Mouse (Mus musculus): ENCODE measurements around the gene Satb2.
A peak's percentile ranks its signal among the peaks of the same experiment; 100 is the strongest.
"Not testable (repeated sequence)": the region's sequence is repeated elsewhere in the genome, so short reads cannot be mapped to it uniquely, and the experiment has no call there.

Gene Satb2

DNA sequence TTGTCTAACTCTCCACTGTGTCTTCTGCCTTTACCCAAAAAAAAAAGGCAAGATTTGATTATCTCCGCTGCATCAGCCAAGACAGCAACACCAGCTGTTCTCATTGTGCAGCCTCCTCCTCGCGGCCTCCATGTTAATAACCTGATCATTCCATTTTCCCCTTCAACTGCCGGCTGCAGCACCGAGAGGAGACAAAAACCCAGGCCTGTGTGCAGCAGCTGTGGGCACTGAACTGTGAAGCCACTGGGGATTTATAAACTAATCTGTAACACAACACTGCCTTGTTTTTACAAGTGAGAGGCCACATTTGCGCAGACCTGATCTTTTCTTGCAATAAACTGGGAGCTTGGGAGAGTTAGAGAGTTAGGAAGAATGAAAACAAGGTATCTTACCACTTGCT lies 145.1 kb downstream of the Satb2 start:
- no peak for DNase-seq (ENCODE audit: low spot score)

DNA sequence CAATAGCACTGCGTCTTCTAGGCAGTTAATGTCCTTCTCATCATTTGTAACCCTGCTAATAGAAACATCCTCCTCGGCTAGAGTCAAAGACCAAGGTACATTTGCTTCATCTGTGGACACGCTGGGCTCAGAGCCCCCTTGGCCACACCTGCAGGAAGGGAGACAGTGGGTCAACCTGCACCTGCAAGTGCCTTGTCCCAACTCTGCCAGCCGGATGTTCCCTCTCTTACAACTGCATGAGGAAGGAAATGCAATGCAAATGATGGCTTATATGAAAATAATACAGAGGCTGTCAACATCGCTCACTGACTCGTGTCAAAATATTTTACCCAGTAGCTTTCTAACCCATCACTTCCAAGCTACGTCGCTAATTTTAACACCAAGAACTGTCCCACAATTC lies 145.7 kb downstream of the Satb2 start:
- no peak for DNase-seq (ENCODE audit: low spot score)

DNA sequence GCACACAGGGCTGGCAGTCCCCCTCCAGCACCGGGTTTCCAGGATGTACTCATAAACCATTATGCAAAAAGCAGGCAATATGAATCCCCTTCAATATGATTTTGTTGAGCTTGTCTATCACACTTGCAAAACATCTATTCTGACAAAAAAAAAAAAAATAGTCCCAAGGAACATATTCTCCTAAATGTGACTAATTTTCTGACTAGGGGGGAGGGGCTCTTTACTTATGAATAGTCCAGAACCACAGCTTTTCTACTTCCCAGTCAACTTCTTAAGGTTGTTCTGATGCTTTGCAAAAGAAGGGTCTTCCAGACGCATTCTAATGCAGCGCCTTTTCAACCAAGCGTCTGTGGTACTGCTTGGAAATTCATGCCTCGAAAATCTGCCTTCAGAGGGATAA lies 155.7 kb downstream of the Satb2 start:
- DNase-seq (ENCODE audit: low spot score), result no peak

- peak; percentile 6 for DNase-seq (ENCODE audit: low spot score)
Measured at GRCm38 (mm10) chr1:56822025-56822424, 156.4 kb downstream of the Satb2 start.

GRCm38 (mm10) chr1:56813506-56813905 lies 164.9 kb downstream of the Satb2 start:
- DNase-seq (ENCODE audit: low spot score), result no peak

DNA sequence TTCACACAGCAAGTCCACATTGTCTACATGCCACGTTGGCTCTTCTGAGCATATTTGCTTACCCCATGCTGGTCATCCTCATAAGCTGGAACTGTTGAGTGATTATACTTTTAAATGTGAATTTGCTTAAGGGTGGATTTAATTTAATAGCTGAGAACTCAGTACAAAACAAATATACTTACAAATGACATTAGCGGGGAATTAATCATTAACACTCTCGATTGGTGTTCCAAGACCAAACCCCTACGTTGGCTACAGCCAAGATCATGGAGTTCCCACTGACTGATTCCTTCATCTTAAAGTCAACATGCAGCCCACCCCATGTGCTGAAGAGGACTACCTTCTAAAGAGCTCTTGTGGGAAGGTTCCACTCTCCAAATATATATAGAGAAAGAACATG lies 165.5 kb downstream of the Satb2 start:
- peak; percentile 7 for DNase-seq (ENCODE audit: low spot score)

DNA sequence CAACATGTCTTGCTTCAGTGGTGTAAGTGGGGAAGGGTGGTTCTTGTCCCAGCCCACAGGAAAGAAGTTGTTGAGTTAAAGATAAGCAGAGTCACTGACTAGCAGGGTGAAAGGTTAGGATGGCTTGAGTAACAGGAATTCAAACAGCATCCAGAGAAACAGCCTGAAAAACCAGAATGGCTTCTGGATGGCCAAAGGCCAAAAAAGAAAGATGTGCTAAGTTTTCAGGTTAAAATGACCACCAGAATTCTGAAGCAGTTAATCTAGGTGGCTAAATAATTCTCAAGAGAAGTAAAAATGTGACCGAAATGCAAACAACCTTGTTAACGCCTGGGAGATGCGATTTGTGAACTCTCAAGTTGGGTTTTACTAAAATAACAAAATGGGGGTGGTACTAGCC lies 167.0 kb downstream of the Satb2 start:
- DNase-seq (ENCODE audit: low spot score), result peak; percentile 61

- DNase-seq (ENCODE audit: low spot score), result no peak
Measured at GRCm38 (mm10) chr1:56806006-56806405, 172.4 kb downstream of the Satb2 start.

DNA sequence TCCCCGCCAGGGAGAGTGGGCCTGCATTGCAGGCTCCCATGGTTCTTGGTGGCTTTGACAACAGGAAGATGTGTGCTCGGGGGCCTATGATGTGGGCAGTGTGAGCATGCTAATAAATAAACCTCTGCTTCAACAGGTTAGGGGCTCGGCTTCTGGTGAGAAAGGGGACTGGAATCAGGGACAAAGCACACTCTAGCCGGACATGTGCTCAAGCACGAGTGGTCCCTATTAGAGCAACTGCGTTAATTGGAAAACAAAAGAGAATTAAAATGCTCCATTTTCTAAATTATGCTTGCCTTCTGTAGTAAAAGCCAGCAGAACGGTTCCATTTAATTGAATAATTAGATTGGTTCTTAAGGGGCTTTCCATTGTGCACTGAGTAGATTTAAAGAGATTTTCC lies 177.8 kb downstream of the Satb2 start:
- DNase-seq (ENCODE audit: low spot score), result no peak

GRCm38 (mm10) chr1:56795016-56795608 lies 183.3 kb downstream of the Satb2 start:
- no peak for DNase-seq (ENCODE audit: low spot score)

DNA sequence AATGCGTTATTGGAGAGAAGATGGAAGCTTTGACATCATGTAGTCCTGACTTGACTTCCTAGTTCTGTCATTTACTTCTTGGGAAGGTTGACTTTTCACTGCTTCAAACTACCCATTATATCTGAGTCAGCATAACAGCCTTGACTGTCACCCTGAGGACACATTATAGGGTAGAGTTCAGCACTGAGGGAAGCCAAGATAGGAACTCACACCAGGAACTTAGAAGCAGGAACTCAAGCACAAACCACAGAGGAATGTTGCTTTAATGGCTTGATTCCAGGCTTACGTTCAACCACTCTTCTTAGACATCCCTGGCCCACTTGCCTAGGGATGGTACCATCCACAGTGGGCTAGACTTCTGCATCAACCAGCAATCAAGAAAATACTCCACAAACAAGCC lies 188.8 kb downstream of the Satb2 start:
- DNase-seq (ENCODE audit: low spot score), result no peak

GRCm38 (mm10) chr1:56782139-56782538 lies 196.3 kb downstream of the Satb2 start:
- not testable (repeated sequence) for DNase-seq (ENCODE audit: low spot score)

- DNase-seq (ENCODE audit: low spot score), result no peak
Measured at GRCm38 (mm10) chr1:56764205-56764604, 214.2 kb downstream of the Satb2 start.

DNA sequence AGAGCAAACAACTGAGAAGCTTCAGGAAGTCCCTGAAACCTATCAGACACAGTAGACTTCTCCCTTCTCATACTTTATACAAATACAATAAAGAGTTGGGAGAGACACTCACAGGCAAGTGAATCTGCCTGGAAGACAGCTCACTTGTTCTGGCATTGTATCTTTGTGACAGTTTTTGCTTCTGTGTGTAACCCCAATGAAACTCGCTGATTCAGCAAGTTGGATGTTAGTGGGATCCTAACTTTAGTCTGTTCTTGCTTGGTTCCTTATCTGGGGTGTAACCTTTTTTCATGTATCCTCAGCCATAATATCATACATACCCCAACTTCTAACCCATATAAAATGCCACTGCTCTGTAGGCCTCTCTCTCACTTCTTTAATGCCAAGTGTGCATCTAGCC lies 216.9 kb downstream of the Satb2 start:
- no peak for DNase-seq (ENCODE audit: low spot score)

- DNase-seq (ENCODE audit: low spot score), result no peak
Measured at GRCm38 (mm10) chr1:56753283-56753682, 225.2 kb downstream of the Satb2 start.

- no peak for DNase-seq (ENCODE audit: low spot score)
Measured at GRCm38 (mm10) chr1:56750693-56751092, 227.8 kb downstream of the Satb2 start.

GRCm38 (mm10) chr1:56749629-56750311 lies 228.7 kb downstream of the Satb2 start:
- DNase-seq (ENCODE audit: low spot score), result no peak

DNA sequence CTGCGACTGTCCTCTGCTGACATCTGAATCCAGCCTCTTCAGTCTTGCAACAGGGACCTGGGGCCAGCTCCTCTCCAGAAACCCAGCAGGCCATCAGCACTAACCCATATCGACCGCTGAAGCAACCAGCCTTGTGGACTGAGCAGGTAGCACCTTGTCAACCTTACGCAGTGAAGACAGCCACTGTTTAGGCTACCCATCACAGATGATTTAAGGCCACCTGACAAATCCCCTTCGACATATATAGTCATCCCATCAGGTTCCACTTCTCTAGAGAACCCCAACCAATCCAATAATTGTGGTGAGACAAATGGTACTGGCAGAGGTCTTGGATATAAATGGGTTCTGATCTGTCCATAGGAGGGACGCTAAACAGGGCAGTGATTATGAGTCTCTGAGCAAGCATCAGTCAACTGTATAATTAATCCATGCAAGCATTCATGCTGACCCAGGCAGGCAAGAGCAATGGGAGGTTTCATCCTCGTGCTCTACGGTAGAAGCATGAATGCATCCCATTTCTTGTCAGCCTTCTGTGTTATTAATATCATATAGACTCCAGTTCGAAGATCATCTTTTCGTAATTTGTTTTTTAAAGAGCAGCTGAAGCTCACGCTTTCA lies 229.5 kb downstream of the Satb2 start:
- no peak for DNase-seq (ENCODE audit: low spot score)

Measured in yolk sac, embryonic 10.5 days (tissue).